Mouse (Mus musculus): ENCODE measurements around the gene Angptl2.
A peak's percentile ranks its signal among the peaks of the same experiment; 100 is the strongest.

Gene Angptl2

DNA sequence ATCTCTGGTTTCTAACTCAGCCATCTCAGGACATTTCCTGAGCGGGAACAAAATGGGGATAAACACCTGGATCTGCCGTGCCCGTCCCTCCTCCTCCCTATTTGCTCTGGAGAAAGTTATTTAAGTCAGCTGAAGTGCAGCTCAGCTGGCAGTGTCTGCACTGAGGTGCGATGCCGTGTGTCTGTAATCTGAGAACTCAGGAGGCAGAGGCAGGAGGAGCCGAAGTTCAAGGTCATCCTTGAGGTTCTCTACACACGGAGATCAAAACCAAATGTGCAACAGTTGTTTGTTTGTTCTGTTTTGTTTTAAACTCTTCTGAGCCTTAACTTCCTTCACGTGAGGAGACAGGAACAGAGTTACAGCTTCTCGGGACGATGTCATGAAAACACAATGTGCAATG is 14.8 kb downstream of the Angptl2 start:
- DNase-seq (ENCODE audit: low read depth, low spot score): no peak

DNA sequence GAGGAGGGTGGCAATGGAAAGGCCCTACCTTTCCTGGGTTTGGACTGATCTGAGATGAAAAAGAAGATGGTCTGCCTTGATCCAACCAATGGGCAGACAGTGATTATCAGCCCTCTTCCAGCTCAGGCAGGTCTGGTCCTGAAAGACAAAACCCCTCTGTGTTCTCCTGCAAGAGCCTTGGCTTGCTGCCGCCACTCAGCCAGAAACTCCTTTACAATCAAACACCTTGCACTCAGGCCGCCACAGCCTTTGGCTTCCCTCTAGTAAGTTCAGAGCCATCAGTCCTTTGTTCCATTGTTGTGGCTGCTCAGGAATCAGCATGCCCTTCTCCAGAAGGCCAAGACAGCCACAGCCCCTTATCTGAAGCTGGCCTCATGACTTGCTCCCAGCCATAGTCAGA is 15.9 kb downstream of the Angptl2 start:
- no peak for DNase-seq (ENCODE audit: low read depth, low spot score)

GRCm38 (mm10) chr2:33232782-33233570 is 17.1 kb downstream of the Angptl2 start:
- no peak for DNase-seq (ENCODE audit: low read depth, low spot score)

DNA sequence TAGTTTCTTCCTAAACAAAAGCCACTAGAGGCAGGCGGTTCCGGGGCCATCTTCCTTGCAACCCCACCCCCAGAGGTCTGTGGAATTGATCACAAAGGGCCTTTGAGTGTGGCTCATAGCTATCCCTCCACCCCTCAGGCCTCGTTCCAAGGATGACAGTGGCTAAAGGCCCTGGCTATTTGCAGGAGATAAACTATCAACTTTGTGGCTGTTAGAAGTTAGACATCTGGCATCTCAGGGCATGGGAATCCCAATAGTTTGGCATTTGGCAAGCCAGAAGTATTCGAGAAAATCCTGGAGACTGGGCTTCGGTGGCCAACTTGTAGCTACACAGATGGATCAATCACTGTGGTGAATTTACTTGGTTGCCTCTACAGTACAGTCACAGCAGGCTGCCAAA is 18.0 kb downstream of the Angptl2 start:
- no peak for DNase-seq (ENCODE audit: low read depth, low spot score)

- no peak for DNase-seq (ENCODE audit: low read depth, low spot score)
These were observed 19.0 kb downstream of the Angptl2 start for GRCm38 (mm10) chr2:33234848-33235247.

GRCm38 (mm10) chr2:33237581-33237980 is 21.7 kb downstream of the Angptl2 start:
- DNase-seq (ENCODE audit: low read depth, low spot score): no peak

- no peak for DNase-seq (ENCODE audit: low read depth, low spot score)
These were observed 29.0 kb downstream of the Angptl2 start for GRCm38 (mm10) chr2:33244880-33245279.

- DNase-seq (ENCODE audit: low read depth, low spot score): no peak
These were observed 29.5 kb downstream of the Angptl2 start for GRCm38 (mm10) chr2:33245350-33245749.

GRCm38 (mm10) chr2:33246841-33247240 is 31.0 kb downstream of the Angptl2 start:
- no peak for DNase-seq (ENCODE audit: low read depth, low spot score)

GRCm38 (mm10) chr2:33248549-33248948 is 32.7 kb downstream of the Angptl2 start:
- no peak for DNase-seq (ENCODE audit: low read depth, low spot score)

GRCm38 (mm10) chr2:33249922-33250633 is 34.2 kb downstream of the Angptl2 start:
- DNase-seq (ENCODE audit: low read depth, low spot score): no peak

DNA sequence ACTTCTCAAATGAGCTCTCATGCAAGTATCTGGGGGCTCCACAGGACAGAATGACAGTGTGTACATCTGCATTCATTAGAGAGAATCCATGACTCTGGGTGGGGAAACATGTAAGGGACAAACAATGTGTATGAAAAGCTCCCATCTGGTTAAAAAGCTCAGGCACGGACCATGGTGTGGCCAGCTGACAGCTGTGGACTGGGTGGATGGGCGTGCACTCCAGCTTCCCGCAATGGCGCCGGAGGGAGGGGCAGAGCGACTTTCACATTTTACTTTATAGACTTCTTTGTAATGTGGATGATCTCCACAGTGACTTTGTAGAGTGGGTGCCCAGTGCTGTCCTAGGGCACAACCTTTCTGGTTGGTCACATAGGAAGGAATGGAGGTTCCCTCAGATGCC is 36.9 kb downstream of the Angptl2 start:
- no peak for DNase-seq (ENCODE audit: low read depth, low spot score)

DNA sequence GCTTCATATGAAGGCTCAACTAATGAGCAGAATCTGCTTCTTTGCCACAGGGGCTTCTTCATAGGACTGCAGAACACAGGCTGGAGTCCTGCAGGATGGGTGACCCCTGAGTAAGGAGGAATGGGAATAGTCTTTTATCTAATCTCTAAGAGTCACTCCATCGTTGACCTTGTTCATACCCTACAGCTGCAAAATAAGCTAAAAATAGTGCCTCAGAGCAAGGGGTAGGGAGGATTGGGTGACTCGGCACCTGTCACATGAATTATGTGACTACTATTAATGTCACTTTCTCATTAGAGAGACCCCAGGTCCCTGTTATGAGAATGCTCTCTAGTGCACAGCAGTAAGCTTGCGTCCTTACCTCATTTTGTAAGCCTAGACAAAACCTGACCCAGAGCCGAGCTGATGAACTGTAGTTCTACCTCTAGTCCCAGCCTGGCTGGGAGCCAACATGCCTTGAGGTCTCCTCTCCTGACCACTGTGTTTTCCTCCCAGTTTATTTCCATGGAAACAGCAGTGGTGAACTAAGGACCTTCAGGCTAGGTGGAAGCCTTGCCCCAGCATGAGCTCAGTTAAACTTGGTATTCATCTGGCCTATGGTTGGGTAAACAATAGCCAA is 37.8 kb downstream of the Angptl2 start:
- DNase-seq (ENCODE audit: low read depth, low spot score): peak; percentile 65

DNA sequence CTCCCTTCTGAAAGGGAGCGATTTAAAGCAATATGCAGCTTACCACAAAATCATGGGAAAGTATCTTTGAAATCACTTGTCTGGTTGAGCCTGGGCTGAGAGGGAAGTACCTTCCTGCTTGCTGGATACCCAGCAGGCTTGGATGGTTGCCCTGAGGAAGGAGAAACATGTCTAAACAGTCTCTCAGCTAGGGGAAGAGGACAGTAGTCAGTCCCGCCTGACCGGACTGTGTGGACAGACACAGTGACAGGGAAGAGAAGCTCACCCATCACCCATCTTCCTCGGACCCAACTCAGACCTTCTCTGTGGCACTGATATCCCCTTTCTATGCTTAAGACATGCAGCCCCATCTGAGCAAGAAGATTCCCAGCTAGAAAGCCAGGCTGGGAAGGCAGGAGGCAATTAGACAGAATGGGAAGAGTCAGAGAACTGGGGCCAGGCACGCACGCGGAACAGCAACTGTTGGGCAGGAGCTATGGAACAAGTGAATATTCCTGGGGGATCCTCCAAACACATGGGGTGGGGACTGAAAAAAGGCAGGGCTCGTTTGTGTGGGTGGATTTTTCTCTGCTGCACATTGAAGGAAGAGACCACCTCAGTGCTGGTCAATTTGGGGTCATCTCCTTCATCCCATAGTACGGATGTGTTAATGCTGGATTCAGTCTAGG is 38.6 kb downstream of the Angptl2 start:
- DNase-seq (ENCODE audit: low read depth, low spot score): no peak

DNA sequence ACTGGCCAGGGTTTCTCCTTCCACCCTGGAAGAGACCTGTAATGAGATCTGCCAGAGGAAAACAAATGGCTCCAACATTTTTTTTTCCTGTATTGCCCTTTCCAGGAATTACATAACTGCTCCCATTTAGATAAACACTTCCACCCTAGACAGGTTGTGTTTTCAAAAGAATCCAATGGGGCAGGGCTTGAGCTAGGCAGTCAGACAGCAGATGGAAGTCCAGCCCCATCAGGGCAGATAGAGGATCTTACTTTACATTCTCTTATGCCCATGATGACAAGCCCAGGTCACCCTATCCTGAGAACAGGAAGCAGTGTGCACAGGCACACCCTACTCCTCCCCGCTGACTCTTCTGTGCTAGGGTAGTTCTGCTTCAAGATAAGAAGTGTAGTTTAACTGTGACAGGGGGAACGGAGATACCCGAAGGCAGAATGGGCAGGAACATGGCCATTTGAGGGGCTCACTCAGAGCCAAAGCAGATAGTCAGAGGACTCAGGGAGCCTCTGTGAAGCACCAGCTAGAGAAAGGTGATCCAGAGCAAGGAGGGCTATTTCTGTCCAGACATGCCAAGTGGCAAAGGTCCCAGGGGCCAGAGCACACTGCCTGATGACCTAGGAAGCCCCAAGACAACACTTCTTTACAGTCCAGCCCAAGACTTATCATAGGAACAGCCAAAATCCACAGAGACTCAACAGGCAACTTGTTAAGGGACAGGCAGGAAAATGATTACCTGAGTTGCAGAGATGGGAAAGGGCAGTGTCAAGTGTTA is 41.1 kb downstream of the Angptl2 start:
- no peak for DNase-seq (ENCODE audit: low read depth, low spot score)

DNA sequence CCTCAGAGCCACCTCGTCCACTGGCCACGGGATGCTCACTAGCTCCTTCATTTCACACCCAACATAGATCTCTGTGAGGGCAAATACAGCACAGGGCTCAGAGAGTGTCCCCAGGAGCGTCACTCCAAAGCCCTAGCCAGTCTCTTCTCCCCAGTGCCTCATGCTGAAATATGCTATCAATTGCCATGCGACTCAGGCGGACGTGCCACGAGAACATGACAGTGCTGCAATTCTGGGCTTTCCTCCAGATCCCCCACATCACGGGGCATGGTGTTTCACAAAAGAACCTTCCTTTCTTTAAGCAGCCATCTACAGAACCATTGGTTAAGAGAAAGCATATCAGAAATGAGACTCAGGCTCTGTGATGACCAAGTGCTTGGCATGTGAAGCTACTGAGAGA is 44.9 kb downstream of the Angptl2 start:
- no peak for DNase-seq (ENCODE audit: low read depth, low spot score)

GRCm38 (mm10) chr2:33261475-33261874 is 45.6 kb downstream of the Angptl2 start:
- no peak for DNase-seq (ENCODE audit: low read depth, low spot score)

DNA sequence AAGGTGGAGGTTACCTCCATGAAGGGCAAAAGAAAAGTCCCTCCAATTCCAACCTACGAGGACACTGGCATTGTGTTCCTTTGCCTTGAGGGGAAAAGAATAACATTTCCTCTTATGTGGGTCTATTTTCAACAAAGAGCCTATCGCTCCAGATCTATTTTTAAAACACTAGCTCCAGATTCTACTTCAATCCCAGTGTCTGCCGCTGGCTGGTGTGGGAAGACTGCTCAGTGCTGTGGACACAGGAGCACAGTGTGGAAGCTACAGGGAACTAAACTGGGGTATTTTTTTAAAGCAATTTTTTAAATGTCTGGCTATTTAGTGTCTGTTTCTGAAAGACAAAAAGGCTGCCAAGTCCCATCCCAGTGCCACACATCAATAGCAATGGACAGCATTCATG is 49.9 kb downstream of the Angptl2 start:
- DNase-seq (ENCODE audit: low read depth, low spot score): no peak

DNA sequence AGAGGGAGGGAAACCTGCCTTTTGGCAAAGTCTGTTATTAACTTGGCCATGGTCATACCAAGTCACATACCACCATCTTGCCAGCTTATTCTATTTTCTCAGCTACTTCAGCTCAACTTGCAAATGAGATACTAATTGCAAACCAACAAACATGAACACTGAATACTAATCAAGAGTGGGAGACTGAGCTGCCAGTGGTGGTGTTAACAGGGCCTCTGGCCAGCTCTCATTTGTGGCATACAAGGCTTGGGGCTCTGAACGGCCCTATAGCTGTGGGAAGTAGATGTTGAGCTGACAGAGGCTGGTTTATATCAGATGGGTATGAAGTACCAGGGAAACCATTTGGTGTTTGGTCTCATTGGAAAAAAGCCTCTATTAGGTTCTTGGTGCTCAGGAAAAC is 51.2 kb downstream of the Angptl2 start:
- no peak for DNase-seq (ENCODE audit: low read depth, low spot score)

DNA sequence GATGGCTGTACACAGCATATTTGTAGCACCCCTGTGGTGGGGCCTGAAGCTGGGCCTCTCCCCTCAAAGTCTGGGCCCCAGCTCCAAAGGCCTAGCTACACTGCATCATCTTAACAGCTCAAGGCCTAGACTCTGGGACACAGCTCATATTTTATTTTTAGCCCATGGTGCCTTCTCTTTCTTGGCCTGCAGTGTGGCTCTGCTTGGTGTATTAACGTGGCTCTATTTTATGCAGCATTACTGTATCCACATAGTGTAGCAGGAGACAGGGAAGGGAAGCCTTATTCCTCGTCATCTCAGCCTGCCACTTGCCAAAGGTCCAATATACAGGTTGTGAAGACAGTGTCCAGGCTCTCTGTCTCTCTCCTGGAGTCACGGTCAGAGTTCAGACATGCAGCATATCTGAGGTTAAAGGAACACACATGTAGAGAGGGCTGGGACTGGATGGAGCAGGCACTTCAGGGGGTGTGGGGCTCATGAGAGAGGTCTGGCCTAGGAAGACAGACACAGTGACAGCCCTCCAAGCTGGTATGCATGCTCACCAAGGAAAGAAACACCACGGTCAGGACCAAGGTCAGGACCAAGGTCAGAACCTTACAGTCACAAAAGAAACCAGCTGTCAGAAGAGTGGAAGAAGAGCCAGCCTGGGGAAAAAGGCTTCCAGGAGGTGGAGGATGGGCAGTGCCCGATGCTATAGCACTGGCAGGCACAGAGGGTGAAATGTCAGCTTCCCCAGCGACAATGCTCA is 52.7 kb downstream of the Angptl2 start:
- no peak for DNase-seq (ENCODE audit: low read depth, low spot score)

- no peak for DNase-seq (ENCODE audit: low read depth, low spot score)
These were observed 53.2 kb downstream of the Angptl2 start for GRCm38 (mm10) chr2:33269132-33269493.

Measured in forelimb bud, embryonic 11.5 days (tissue).